Mouse (Mus musculus) kidney, postnatal 36 days (tissue): Measurements from ENCODE around the gene Med27.

Source experiments
- DNase-seq, 2 experiments: peaks; one replicate each; pipeline ENCODE4 v3.0.0; 2021 to 2022; ENCODE audit warnings: mixed read lengths in 2 of 2

Med27 gene

DNA sequence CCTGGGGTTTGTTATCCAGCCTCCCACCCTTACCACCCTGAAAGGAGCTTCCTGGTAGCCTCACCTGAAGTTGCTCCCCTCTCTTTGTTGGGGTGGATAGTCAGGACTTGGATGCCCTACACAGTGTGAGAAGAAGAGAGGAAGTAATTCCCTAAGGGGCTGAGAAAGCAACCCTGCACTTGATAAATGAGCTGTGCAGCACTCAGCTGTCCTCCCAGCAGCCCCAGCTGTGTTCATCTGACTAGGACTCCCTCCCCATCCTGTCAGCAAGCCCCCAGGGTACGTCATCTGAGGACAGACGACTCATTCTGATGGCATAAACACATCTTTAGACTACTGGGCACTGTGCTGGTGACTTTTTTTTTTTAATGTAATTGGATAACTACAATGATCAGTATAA is 127.3 kb downstream of the Med27 start:
- DNase-seq = no peak

- no peak for DNase-seq
These were observed 130.1 kb downstream of the Med27 start for GRCm38 (mm10) chr2:29476702-29477101.

- DNase-seq = no peak
These were observed 135.2 kb downstream of the Med27 start for GRCm38 (mm10) chr2:29481856-29482255.

- peak; percentile 58 to 63 for DNase-seq
These were observed 136.5 kb downstream of the Med27 start for GRCm38 (mm10) chr2:29482979-29483718.

GRCm38 (mm10) chr2:29485519-29485918 is 138.9 kb downstream of the Med27 start:
- peak; percentile 86 to 87 for DNase-seq

GRCm38 (mm10) chr2:29486491-29486890 is 139.9 kb downstream of the Med27 start:
- no peak for DNase-seq

- peak; percentile 51 to 73 for DNase-seq
These were observed 141.0 kb downstream of the Med27 start for GRCm38 (mm10) chr2:29487652-29488051.

- no peak for DNase-seq
These were observed 142.0 kb downstream of the Med27 start for GRCm38 (mm10) chr2:29488379-29489236.

DNA sequence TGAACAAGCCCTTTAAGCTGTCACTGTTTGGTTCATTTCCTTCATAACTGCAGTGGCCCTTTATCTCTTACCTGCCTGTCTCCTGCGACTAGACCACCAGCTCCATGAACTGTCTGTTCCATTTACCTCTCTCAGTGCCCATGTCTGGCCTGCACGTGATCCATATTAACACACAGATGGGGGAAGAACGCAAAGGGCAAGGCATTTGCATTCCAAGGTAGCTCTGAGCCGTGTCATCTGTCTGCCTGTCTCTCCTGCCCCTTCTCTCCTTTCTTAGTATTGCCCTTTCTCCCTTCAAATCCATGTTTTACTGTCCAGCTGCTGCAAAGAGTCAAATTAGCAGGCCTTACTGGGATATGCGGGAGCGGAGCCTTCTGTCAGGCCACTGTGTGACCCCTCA is 145.0 kb downstream of the Med27 start:
- DNase-seq = peak; percentile 25 to 48

- DNase-seq = peak; percentile 53 to 54
These were observed 146.9 kb downstream of the Med27 start for GRCm38 (mm10) chr2:29493396-29494031.

- peak; percentile 60 to 70 for DNase-seq
These were observed 148.7 kb downstream of the Med27 start for GRCm38 (mm10) chr2:29495271-29495670.

GRCm38 (mm10) chr2:29500601-29501350 is 154.2 kb downstream of the Med27 start:
- DNase-seq = no peak

DNA sequence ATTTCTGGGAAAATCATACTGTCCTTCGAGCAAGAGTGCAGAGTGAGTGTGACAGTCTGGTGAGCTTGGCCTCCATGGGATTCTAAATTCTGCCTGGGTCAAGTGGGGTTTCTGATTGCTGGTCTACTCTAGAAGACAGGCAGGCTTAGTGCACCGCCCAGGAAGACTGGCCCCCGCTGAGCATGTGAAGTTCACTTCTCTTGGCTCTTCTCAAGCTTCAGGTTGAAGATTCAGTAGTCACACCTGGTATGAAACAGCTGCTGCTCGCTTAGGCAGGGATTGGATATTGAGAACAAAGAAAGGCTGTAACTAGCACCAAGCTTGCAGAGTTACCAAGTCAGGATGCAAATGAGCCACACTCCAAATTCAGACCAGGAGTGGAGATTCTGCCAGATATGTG is 154.8 kb downstream of the Med27 start:
- no peak for DNase-seq

DNA sequence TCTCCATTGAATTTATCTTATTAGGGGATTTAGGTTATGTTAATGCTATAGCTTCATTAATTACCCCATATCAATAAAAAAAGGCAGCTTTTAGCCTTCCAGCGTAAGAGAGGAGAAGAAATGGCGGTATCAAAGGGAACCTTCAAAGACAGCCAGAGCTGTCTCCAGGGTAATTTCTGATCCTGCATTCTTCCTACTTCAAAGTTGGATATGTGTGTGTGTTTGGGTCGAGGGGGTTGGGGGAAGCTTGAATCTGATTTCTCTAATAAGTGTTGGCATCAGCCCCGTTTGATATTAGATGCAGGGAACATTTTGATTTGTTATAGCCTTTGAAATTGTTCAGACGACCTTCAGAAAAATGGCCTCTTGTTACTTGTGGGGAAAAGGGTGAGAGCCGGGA is 158.2 kb downstream of the Med27 start:
- no peak for DNase-seq

DNA sequence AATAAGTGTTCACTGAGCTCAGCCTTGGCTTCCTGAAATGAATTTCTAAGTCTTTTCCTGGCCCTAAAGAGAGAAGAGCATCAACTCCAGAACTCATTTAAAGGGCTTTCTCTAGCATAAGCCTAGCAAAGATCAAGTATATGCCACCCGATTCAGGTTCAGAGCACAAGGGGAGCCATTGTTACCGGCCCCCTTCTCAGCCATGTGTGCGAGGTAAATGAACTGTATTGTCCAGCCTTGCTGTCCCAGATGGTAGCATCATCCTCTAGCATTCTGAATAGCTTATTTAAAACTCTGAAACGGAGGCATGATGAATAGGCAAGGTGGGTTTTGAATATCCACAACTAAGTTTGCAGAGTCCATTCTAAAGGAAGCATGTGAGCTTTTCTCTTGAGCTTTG is 159.8 kb downstream of the Med27 start:
- DNase-seq = no peak

DNA sequence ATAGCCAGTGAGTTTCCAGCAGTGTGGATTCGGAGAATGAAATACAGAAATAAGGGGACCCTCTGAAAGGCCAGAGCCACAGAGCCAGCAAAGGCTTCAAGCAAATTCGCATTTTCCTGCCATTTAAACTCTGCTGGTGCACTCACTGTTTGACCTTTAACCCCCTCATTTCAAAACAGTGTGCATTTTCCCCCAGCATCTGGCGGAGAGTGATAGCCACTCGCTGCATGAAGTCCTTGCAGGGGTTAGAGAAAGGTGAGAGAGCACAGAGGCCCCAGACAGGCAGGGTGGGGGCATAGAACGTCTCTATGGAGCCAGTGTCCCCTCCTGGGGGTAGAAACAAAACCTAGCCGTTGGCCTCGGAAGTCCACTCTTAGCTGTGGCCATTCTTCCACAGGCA is 166.5 kb downstream of the Med27 start:
- DNase-seq = no peak

DNA sequence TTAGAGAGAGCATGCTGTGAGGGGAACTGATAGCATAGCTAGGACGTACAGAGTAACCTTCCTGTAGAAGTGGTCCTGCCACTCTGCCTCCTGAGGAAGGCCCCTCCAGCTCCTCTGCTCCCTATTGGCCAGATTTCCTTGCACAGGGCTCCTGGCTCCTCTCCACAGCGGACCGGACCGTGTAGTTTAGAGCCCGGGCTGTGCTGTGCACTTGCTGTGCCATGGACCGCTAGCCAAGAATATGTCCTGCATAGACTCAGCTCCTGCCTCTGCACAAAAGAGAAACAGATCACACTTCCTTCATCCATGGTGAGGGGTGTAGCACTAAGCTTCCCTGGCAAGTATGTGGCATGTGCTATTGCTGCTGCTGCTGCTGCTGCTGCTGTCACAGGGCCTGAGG is 168.2 kb downstream of the Med27 start:
- no peak for DNase-seq

DNA sequence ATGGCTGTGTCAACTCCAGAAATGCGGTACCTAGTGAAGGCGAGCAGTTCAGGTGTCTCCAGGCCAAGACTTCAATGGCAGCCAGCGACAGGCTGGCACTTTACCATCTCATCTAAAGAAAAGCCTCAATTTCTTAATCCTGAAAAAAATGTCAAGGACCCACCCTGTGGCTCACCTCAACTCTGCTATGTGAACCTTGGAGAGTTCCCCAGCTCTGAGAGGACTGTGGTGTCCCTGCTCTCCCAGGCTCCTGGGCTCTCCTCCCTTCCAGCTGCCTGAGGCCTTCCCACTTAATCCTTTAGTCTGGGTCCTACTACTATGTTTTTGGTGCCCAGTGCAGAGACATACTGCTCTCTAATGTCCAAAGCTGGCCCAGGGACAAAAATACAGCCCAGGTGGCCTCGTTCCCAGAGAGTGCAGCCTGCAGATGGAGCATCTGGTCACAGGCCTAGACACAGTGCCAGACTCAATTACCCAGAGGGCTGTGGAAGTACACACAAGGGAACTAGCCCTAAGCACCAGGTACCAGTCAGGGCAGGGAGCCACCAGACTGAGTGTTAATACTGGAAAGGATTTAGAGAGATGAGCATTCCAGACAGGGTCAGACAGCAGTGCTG is 169.3 kb downstream of the Med27 start:
- peak in 1 of 2 experiments; percentile 15 for DNase-seq

GRCm38 (mm10) chr2:29516621-29517170 is 170.1 kb downstream of the Med27 start:
- DNase-seq = no peak

DNA sequence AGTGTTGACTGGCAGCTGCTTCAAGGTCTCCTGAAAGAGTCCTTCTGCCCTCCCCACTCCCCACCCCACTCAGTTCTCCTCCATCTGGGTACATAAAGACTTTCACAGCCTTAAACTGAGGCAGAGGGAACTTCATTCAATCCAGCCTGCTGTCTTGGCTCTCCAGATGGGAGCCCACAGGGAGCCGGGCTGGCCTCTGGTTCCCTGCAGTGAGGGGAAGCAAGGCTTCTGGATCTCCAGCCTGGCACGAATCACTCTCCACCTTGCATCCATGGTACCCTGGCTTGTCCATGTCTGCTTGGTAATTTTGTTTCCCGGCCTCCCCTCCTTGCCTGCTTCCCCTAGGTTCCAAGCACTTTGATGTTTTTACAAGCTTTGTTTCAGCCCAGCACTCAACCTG is 172.8 kb downstream of the Med27 start:
- DNase-seq = no peak

DNA sequence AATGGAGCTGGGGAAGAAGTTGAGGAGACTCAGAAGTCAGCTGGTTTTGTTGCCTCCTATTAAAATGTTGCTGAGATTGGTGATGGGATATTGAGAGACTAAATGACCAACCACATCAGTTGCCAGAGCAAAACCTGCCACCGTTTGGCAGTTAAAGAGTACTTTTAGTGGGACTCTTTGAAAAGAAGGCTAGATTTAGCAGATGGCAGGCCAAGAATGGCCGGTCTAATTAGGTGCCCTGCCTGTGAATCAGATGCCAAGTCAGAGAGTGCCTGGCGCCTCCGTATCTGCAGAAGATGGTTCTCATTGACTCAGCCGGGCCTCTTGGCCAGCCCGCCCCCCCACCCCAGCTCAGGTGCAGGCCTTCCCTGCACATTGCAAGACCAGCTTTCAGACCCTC is 173.6 kb downstream of the Med27 start:
- DNase-seq = no peak

DNA sequence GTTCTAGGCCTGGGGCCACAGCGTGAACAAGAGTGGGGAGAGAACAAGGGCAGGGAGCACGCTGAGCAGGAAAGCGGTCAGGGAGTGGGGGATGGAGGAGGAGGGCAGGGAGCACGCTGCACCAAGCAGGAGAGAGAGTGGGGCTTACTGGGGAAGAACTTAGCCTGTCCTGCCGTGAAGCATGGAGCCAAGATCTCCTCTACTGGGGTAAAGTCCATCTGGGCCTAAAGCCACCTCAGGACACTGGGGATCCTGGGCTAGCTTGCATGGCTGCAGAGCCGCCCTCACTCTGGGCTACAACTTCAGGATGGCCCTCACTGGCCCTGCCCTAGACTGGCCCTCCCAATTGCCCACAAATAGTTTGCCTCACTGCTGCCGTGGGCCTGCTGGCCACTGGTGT is 174.9 kb downstream of the Med27 start:
- DNase-seq = peak; percentile 51 to 62
